Mouse (Mus musculus): Measurements from ENCODE around the gene Srd5a1.
"Not testable (repeated sequence)": the region's sequence is repeated elsewhere in the genome, so short reads cannot be mapped to it uniquely, and the experiment has no call there.

Srd5a1 gene

GRCm38 (mm10) chr13:69623843-69624242 lies 12.6 kb upstream of the Srd5a1 start:
- no peak for DNase-seq (ENCODE audit: low read depth)

- no peak for DNase-seq (ENCODE audit: low read depth)
Measured at GRCm38 (mm10) chr13:69616716-69617115, 5.5 kb upstream of the Srd5a1 start.

- DNase-seq (ENCODE audit: low read depth), result no peak
Measured at GRCm38 (mm10) chr13:69612175-69612544, 918 bp upstream of the Srd5a1 start.

GRCm38 (mm10) chr13:69610751-69611397 lies 368 bp downstream of the Srd5a1 start:
- DNase-seq (ENCODE audit: low read depth), result no peak

- DNase-seq (ENCODE audit: low read depth), result no peak
Measured at GRCm38 (mm10) chr13:69608734-69609133, 2.5 kb downstream of the Srd5a1 start.

- DNase-seq (ENCODE audit: low read depth), result no peak
Measured at GRCm38 (mm10) chr13:69604670-69605069, 6.6 kb downstream of the Srd5a1 start.

- no peak for DNase-seq (ENCODE audit: low read depth)
Measured at GRCm38 (mm10) chr13:69601321-69601720, 9.9 kb downstream of the Srd5a1 start.

- DNase-seq (ENCODE audit: low read depth), result not testable (repeated sequence)
Measured at GRCm38 (mm10) chr13:69600863-69601262, 10.4 kb downstream of the Srd5a1 start.

GRCm38 (mm10) chr13:69598867-69599266 lies 12.4 kb downstream of the Srd5a1 start:
- DNase-seq (ENCODE audit: low read depth), result no peak

- DNase-seq (ENCODE audit: low read depth), result no peak
Measured at GRCm38 (mm10) chr13:69596515-69596914, 14.7 kb downstream of the Srd5a1 start.

- DNase-seq (ENCODE audit: low read depth), result no peak
Measured at GRCm38 (mm10) chr13:69595911-69596310, 15.3 kb downstream of the Srd5a1 start.

- no peak for DNase-seq (ENCODE audit: low read depth)
Measured at GRCm38 (mm10) chr13:69594577-69595256, 16.5 kb downstream of the Srd5a1 start.

GRCm38 (mm10) chr13:69593453-69593852 lies 17.8 kb downstream of the Srd5a1 start:
- no peak for DNase-seq (ENCODE audit: low read depth)

- DNase-seq (ENCODE audit: low read depth), result no peak
Measured at GRCm38 (mm10) chr13:69592226-69592625, 19.0 kb downstream of the Srd5a1 start.

- no peak for DNase-seq (ENCODE audit: low read depth)
Measured at GRCm38 (mm10) chr13:69591338-69591737, 19.9 kb downstream of the Srd5a1 start.

- DNase-seq (ENCODE audit: low read depth), result no peak
Measured at GRCm38 (mm10) chr13:69588263-69588662, 23.0 kb downstream of the Srd5a1 start.

- no peak for DNase-seq (ENCODE audit: low read depth)
Measured at GRCm38 (mm10) chr13:69587849-69588248, 23.4 kb downstream of the Srd5a1 start.

- no peak for DNase-seq (ENCODE audit: low read depth)
Measured at GRCm38 (mm10) chr13:69586337-69586736, 24.9 kb downstream of the Srd5a1 start.

- DNase-seq (ENCODE audit: low read depth), result no peak
Measured at GRCm38 (mm10) chr13:69585828-69586227, 25.4 kb downstream of the Srd5a1 start.

- no peak for DNase-seq (ENCODE audit: low read depth)
Measured at GRCm38 (mm10) chr13:69583591-69583990, 27.7 kb downstream of the Srd5a1 start.

GRCm38 (mm10) chr13:69582411-69582810 lies 28.8 kb downstream of the Srd5a1 start:
- no peak for DNase-seq (ENCODE audit: low read depth)

GRCm38 (mm10) chr13:69577181-69577834 lies 33.9 kb downstream of the Srd5a1 start:
- no peak for DNase-seq (ENCODE audit: low read depth)

- no peak for DNase-seq (ENCODE audit: low read depth)
Measured at GRCm38 (mm10) chr13:69576676-69577075, 34.6 kb downstream of the Srd5a1 start.

Measured in c-Kit-positive CD71-positive TER-119-negative erythroid progenitor cells, embryonic 14.5 days (primary cell).